Mouse (Mus musculus): ENCODE data around the gene Tcf7. TPM values are rescaled to one million over a fixed set of nuclear protein-coding genes. Genes with fewer than 3 reads are reported as not detected.
"Not testable (repeated sequence)": the region's sequence is repeated elsewhere in the genome, so short reads cannot be mapped to it uniquely, and the experiment has no call there.

Tcf7 gene
- polyA plus RNA-seq, 1 experiment from 2014 or later: 8.1 TPM

- WGBS: 81% methylated on average over 13 of the region's 13 CpGs
- Histone ChIP-seq H3K4me3 (no peak overlapping the region), H3K27ac (no peak overlapping the region), H3K27me3 (ENCODE audit: poor library complexity, severe bottlenecking) (peaks cover 9% of the 10 kb centered on the region; the same call in 1 of the 2 replicates), H3K36me3 (replicated peaks) (no peaks in the 10 kb centered on the region), H3K9me3 (no peaks in the 10 kb centered on the region), H3K4me1 (peaks cover 13% of the 10 kb centered on the region)
- no peak for DNase-seq (ENCODE audit: extremely low spot score, low spot score)
Measured at GRCm38 (mm10) chr11:52227466-52228226, 55.2 kb downstream of the Tcf7 start.

GRCm38 (mm10) chr11:52227053-52227452, 55.8 kb downstream of the Tcf7 start:
- DNase-seq (ENCODE audit: extremely low spot score, low spot score): no peak
- Histone ChIP-seq H3K27ac (no peak overlapping the region), H3K27me3 (ENCODE audit: poor library complexity, severe bottlenecking) (peaks cover 9% of the 10 kb centered on the region; the same call in 1 of the 2 replicates), H3K9me3 (no peaks in the 10 kb centered on the region), H3K36me3 (replicated peaks) (no peaks in the 10 kb centered on the region), H3K4me3 (no peak overlapping the region), H3K4me1 (peaks cover 13% of the 10 kb centered on the region)
- 71% methylated on average over 3 of the region's 3 CpGs for WGBS

GRCm38 (mm10) chr11:52225986-52226599, 56.7 kb downstream of the Tcf7 start:
- Histone ChIP-seq H3K27ac (no peak overlapping the region), H3K36me3 (replicated peaks) (no peaks in the 10 kb centered on the region), H3K9me3 (no peaks in the 10 kb centered on the region), H3K4me3 (no peak overlapping the region), H3K4me1 (peaks cover 11% of the 10 kb centered on the region), H3K27me3 (ENCODE audit: poor library complexity, severe bottlenecking) (peaks cover 9% of the 10 kb centered on the region; the same call in 1 of the 2 replicates)
- DNase-seq (ENCODE audit: extremely low spot score, low spot score): no peak
- 60% methylated on average over 3 of the region's 3 CpGs for WGBS

- H3K9me3 ChIP-seq: no peaks in the 10 kb centered on the region
- no peak for DNase-seq (ENCODE audit: extremely low spot score, low spot score)
- no peaks in the 10 kb centered on the region for H3K36me3 ChIP-seq (replicated peaks)
- H3K27ac ChIP-seq: no peak overlapping the region
- H3K4me1 ChIP-seq: peaks cover 6% of the 10 kb centered on the region
- WGBS: 20% methylated on average over 19 of the region's 19 CpGs
- no peak overlapping the region for H3K4me3 ChIP-seq
- H3K27me3 ChIP-seq (ENCODE audit: poor library complexity, severe bottlenecking): peaks cover 9% of the 10 kb centered on the region; the same call in 1 of the 2 replicates
Measured at GRCm38 (mm10) chr11:52223968-52224682, 58.7 kb downstream of the Tcf7 start.

GRCm38 (mm10) chr11:52222891-52223290, 59.9 kb downstream of the Tcf7 start:
- peaks cover 9% of the 10 kb centered on the region; the same call in 1 of the 2 replicates for H3K27me3 ChIP-seq (ENCODE audit: poor library complexity, severe bottlenecking)
- WGBS: 73% methylated on average over 6 of the region's 6 CpGs
- H3K4me3 ChIP-seq: no peak overlapping the region
- no peak overlapping the region for H3K27ac ChIP-seq
- H3K9me3 ChIP-seq: no peaks in the 10 kb centered on the region
- peaks cover 6% of the 10 kb centered on the region for H3K4me1 ChIP-seq
- H3K36me3 ChIP-seq (replicated peaks): no peaks in the 10 kb centered on the region
- DNase-seq (ENCODE audit: extremely low spot score, low spot score): no peak

GRCm38 (mm10) chr11:52221921-52222320, 60.9 kb downstream of the Tcf7 start:
- not testable (repeated sequence) for H3K4me1 ChIP-seq; H3K36me3 ChIP-seq (replicated peaks); H3K27me3 ChIP-seq (ENCODE audit: poor library complexity, severe bottlenecking); H3K4me3 ChIP-seq; H3K27ac ChIP-seq; DNase-seq (ENCODE audit: extremely low spot score, low spot score); H3K9me3 ChIP-seq
- 91% methylated on average over 6 of the region's 6 CpGs for WGBS

- WGBS: 6% methylated on average over 4 of the region's 4 CpGs
- Histone ChIP-seq H3K36me3 (replicated peaks) (no peaks in the 10 kb centered on the region), H3K4me3 (0 out of 2 replicates have a peak overlapping the region, but pooled peaks have one; percentile 5), H3K27me3 (ENCODE audit: poor library complexity, severe bottlenecking) (peaks cover 9% of the 10 kb centered on the region; the same call in 1 of the 2 replicates), H3K4me1 (peaks cover 6% of the 10 kb centered on the region), H3K27ac (0 out of 2 replicates have a peak overlapping the region, but pooled peaks have one; percentile 20), H3K9me3 (no peaks in the 10 kb centered on the region)
- DNase-seq (ENCODE audit: extremely low spot score, low spot score): peak; percentile 69
Measured at GRCm38 (mm10) chr11:52220282-52220681, 62.5 kb downstream of the Tcf7 start.

- Histone ChIP-seq H3K27me3 (ENCODE audit: poor library complexity, severe bottlenecking) (no peaks in the 10 kb centered on the region), H3K36me3 (replicated peaks) (no peaks in the 10 kb centered on the region), H3K9me3 (no peaks in the 10 kb centered on the region), H3K27ac (no peak within 1 kb of the TSS), H3K4me3 (no peak within 1 kb of the TSS), H3K4me1 (no peaks in the 10 kb centered on the region)
- DNase-seq (ENCODE audit: extremely low spot score, low spot score): no peak
Measured at GRCm38 (mm10) chr11:52213887-52214286, 68.9 kb downstream of the Tcf7 start, which contains the start of gene Olfr1371. Gene Olfr1371, minus strand, starts transcription at chr11:52213987.

Other genes starting within 250 kb of the Tcf7 start
- 86.5 and 88.4 TPM in 2 replicates for gene Ppp2ca, start 184.3 kb downstream of the Tcf7 start, polyA plus RNA-seq (2016; fragmentation: Nextera tagmentation; extraction: Ambion mirVana)
- not detected in 2 replicates for gene Olfr1373, start 137.5 kb downstream of the Tcf7 start, polyA plus RNA-seq (2016; fragmentation: Nextera tagmentation; extraction: Ambion mirVana)
- not detected in 2 replicates for gene Olfr1371, start 69.0 kb downstream of the Tcf7 start, polyA plus RNA-seq (2016; fragmentation: Nextera tagmentation; extraction: Ambion mirVana)
- 906 and 908 TPM in 2 replicates for gene Skp1a, start 51.0 kb downstream of the Tcf7 start, polyA plus RNA-seq (2016; fragmentation: Nextera tagmentation; extraction: Ambion mirVana)
- gene Vdac1, start 77.8 kb upstream of the Tcf7 start, polyA plus RNA-seq (2016; fragmentation: Nextera tagmentation; extraction: Ambion mirVana): 214 and 224 TPM in 2 replicates
- gene 9530068E07Rik, start 113.4 kb upstream of the Tcf7 start, polyA plus RNA-seq (2016; fragmentation: Nextera tagmentation; extraction: Ambion mirVana): 161 and 165 TPM in 2 replicates

All from forebrain, embryonic 10.5 days (tissue).